Mouse (Mus musculus): ENCODE measurements around the gene Ptprm.

- TF ChIP-seq CTCF (IDR thresholded peaks at IDR 0.05; ENCODE audit: borderline replicate concordance, extremely low read depth, insufficient read depth, insufficient read length): no peak
- TF ChIP-seq POLR2A (IDR thresholded peaks at IDR 0.05; ENCODE audit: borderline replicate concordance, extremely low read depth, insufficient read depth, insufficient read length, poor library complexity, severe bottlenecking): no peak
Observed at GRCm38 (mm10) chr17:66708748-66709147, 645.5 kb downstream of the Ptprm start.

All from brain, embryonic 14.5 days (tissue).